Mouse (Mus musculus) liver (tissue): ENCODE results near the gene Ffar4.

ENCODE experiments used
- DNase-seq: peaks from one replicate; pipeline ENCODE4 v3.0.0-alpha.2; 2020; ENCODE audit warnings: mixed read lengths

The Ffar4 gene

GRCm38 (mm10) chr19:38096858-38097758 lies at the start of gene Ffar4:
Gene Ffar4 (plus strand): TSS chr19:38097071.
- DNase-seq = peak; percentile 14

GRCm38 (mm10) chr19:38049686-38050085 lies 47.2 kb upstream of the Ffar4 start:
- no peak for DNase-seq

GRCm38 (mm10) chr19:38053227-38054041 lies 43.4 kb upstream of the Ffar4 start:
- DNase-seq = no peak

GRCm38 (mm10) chr19:38054149-38054719 lies 42.6 kb upstream of the Ffar4 start:
- no peak for DNase-seq

GRCm38 (mm10) chr19:38054720-38055192 lies 42.1 kb upstream of the Ffar4 start, which contains the start of gene Cep55:
Gene Cep55 (plus strand): TSS chr19:38055011.
- DNase-seq = peak; percentile 94

GRCm38 (mm10) chr19:38055798-38056197 lies 41.1 kb upstream of the Ffar4 start:
- DNase-seq = no peak

GRCm38 (mm10) chr19:38056276-38056675 lies 40.6 kb upstream of the Ffar4 start:
- DNase-seq = no peak

GRCm38 (mm10) chr19:38056931-38057330 lies 39.9 kb upstream of the Ffar4 start:
- no peak for DNase-seq

- no peak for DNase-seq
Observed at GRCm38 (mm10) chr19:38063201-38063600, 33.7 kb upstream of the Ffar4 start.

- DNase-seq = no peak
Observed at GRCm38 (mm10) chr19:38064051-38064450, 32.8 kb upstream of the Ffar4 start.

GRCm38 (mm10) chr19:38073226-38073625 lies 23.6 kb upstream of the Ffar4 start:
- DNase-seq = no peak

- no peak for DNase-seq
Observed at GRCm38 (mm10) chr19:38075051-38075450, 21.8 kb upstream of the Ffar4 start.

GRCm38 (mm10) chr19:38076251-38076650 lies 20.6 kb upstream of the Ffar4 start:
- DNase-seq = no peak

- no peak for DNase-seq
Observed at GRCm38 (mm10) chr19:38077851-38078540, 18.9 kb upstream of the Ffar4 start.

GRCm38 (mm10) chr19:38081361-38081760 lies 15.5 kb upstream of the Ffar4 start:
- no peak for DNase-seq

- no peak for DNase-seq
Observed at GRCm38 (mm10) chr19:38082931-38083525, 13.8 kb upstream of the Ffar4 start.

- no peak for DNase-seq
Observed at GRCm38 (mm10) chr19:38085841-38086240, 11.0 kb upstream of the Ffar4 start.

- peak; percentile 28 for DNase-seq
Observed at GRCm38 (mm10) chr19:38086948-38087551, 9.8 kb upstream of the Ffar4 start.

- no peak for DNase-seq
Observed at GRCm38 (mm10) chr19:38089358-38089757, 7.5 kb upstream of the Ffar4 start.

- DNase-seq = no peak
Observed at GRCm38 (mm10) chr19:38091512-38091985, 5.3 kb upstream of the Ffar4 start.

GRCm38 (mm10) chr19:38096231-38096630 lies 640 bp upstream of the Ffar4 start:
- no peak for DNase-seq
